Mouse (Mus musculus) forebrain, embryonic 13.5 days (tissue): ENCODE data around the gene Prkcb. TPM values are rescaled to one million over a fixed set of nuclear protein-coding genes. Genes with fewer than 3 reads are reported as not detected.

Experiments
- ATAC-seq: fragments of 200-750 bp; cut with Nextera tagmentation; 2 replicates; pipeline ENCODE4 v1.8.0; 2017
- H3K27ac ChIP-seq: fragments of 300-500 bp; sonication (generic); 2 replicates; pipeline ENCODE4 v1.5.1; 2015; ENCODE audit warnings: inconsistent platforms, mild to moderate bottlenecking, moderate library complexity
- H3K27me3 ChIP-seq: fragments of 300-500 bp; sonication (generic); 2 replicates; pipeline ENCODE4 v1.6.1; 2015; ENCODE audit warnings: mild to moderate bottlenecking, inconsistent platforms
- H3K36me3 ChIP-seq: fragments of 300-500 bp; sonication (generic); 2 replicates; pipeline ENCODE4 v1.6.1; 2015; ENCODE audit warnings: mild to moderate bottlenecking, inconsistent platforms; ENCODE audit not compliant: poor library complexity, severe bottlenecking
- H3K4me1 ChIP-seq: fragments of 300-500 bp; sonication (generic); 2 replicates; pipeline ENCODE4 v1.6.1; 2015; ENCODE audit warnings: inconsistent platforms
- H3K4me2 ChIP-seq: fragments of 300-500 bp; sonication (generic); 2 replicates; pipeline ENCODE4 v1.6.1; 2015; ENCODE audit warnings: inconsistent platforms, mild to moderate bottlenecking, moderate library complexity
- H3K4me3 ChIP-seq: fragments of 300-500 bp; sonication (generic); 2 replicates; pipeline ENCODE4 v1.5.1; 2015; ENCODE audit warnings: mild to moderate bottlenecking, inconsistent platforms
- H3K9ac ChIP-seq: fragments of 300-500 bp; sonication (generic); 2 replicates; pipeline ENCODE4 v1.6.1; 2015; ENCODE audit warnings: mild to moderate bottlenecking, inconsistent platforms
- H3K9me3 ChIP-seq: fragments of 300-500 bp; sonication (generic); replicated peaks from 2 replicates; pipeline ENCODE4 v1.6.1; 2016; ENCODE audit warnings: inconsistent platforms
- WGBS: fragments of 180-500 bp; shearing (Covaris S2); methylation state at CpG from one replicate; pipeline ENCODE4 v1.1.7; 2015; 5-methylcytosine and 5-hydroxymethylcytosine counted together
- polyA plus RNA-seq: library from polyadenylated mRNA; unstranded; fragments of >200 nt; fragmentation: Nextera tagmentation; extraction: Ambion mirVana; gene quantifications from 2 replicates; pipeline ENCODE4 v1.2.1, GENCODE M21; 2015

The Prkcb gene
- polyA plus RNA-seq, 1 experiment from 2014 or later = 27.4 TPM

DNA sequence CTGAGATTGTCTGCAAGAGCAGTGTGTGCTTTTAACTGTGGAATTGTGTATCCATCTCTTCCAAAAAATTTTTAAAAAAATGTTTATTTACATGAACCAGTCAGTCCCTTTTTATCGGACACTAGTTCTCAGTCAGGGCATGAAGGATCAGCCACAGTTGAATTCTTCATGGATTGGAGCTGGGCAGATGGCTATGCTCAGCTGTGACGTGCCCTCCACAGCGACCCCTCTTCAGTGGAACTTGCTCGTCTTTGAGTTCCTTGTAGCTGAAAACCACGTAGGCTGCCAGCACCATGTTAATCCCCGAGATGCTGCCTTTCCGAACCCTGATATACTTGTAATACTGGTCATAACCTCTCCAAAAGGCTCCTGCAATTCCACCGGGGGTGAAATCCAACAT is 195.4 kb downstream of the Prkcb start:
- 84% methylated on average over 8 of the region's 8 CpGs for whole genome bisulfite sequencing
- ATAC-seq = no peak
- peaks cover 18% of the 10 kb centered on the region for H3K4me1 ChIP-seq
- no peak overlapping the region for H3K9ac ChIP-seq
- no peaks in the 10 kb centered on the region for H3K27me3 ChIP-seq
- H3K9me3 ChIP-seq = no peaks in the 10 kb centered on the region
- no peaks in the 10 kb centered on the region for H3K36me3 ChIP-seq
- no peak overlapping the region for H3K4me3 ChIP-seq
- H3K4me2 ChIP-seq = no peak overlapping the region
- H3K27ac ChIP-seq = no peak overlapping the region

DNA sequence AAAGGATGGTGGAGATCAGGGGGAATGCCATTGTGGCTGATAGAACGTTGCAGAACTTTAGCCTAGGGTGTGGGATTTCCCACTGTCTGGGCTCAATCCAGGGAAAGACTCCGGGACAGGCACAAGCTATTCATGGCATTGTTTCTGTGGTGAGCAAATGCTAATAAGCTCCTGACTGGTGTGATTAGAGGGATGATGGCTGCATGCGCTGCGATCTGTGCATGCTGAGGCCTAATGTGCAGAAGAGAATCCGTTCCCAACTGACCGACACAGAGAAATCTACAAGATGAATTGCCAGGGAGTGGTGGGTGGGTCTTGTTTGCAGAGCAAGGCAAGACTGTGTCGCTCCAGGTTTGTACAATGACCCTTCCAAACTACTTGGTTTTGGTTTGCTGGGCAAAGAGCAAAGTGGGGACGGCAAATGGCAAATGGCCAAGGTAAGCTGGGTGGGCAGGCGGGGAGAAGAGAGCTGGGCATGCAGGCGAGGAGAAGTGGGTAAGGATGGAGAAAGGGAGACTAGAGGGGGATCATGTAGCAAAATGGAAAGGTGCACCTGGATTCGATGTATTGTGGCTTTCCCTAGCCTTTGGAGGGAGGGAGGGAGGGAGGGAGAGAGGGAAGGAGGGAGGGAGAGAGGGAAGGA is 199.5 kb downstream of the Prkcb start:
- H3K9ac ChIP-seq = no peak overlapping the region
- H3K36me3 ChIP-seq = no peaks in the 10 kb centered on the region
- peak overlapping the region; percentile 34 for H3K4me2 ChIP-seq
- H3K4me3 ChIP-seq = no peak overlapping the region
- peaks cover 17% of the 10 kb centered on the region for H3K4me1 ChIP-seq
- WGBS = 20% methylated on average over 11 of the region's 11 CpGs
- H3K9me3 ChIP-seq = no peaks in the 10 kb centered on the region
- H3K27ac ChIP-seq = peak overlapping the region; percentile 31
- no peaks in the 10 kb centered on the region for H3K27me3 ChIP-seq
- ATAC-seq = peak; percentile 70

DNA sequence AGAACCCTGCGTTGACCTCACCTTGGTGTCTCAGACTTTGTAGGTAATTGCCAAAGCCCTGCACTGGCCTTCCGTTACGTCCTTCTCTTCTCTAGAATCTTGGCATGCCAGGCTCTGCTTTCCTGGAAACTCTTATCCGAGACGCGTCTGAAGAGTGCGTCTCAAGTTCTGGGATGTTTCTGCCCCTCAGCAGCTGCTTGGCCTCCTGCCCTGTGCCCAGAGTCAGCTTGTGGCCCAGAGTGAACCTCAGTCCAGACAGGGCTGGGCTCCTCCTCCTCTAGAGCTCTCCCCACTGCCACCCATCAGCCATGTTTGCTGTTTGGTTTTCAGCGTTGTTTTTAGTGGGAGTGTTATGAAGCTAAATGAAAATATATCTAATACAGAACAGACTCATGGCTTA is 203.5 kb downstream of the Prkcb start:
- no peak for ATAC-seq
- no peak overlapping the region for H3K27ac ChIP-seq
- no peaks in the 10 kb centered on the region for H3K9me3 ChIP-seq
- no peaks in the 10 kb centered on the region for H3K36me3 ChIP-seq
- H3K4me2 ChIP-seq = no peak overlapping the region
- peaks cover 17% of the 10 kb centered on the region for H3K4me1 ChIP-seq
- no peak overlapping the region for H3K9ac ChIP-seq
- no peaks in the 10 kb centered on the region for H3K27me3 ChIP-seq
- 95% methylated on average over 8 of the region's 8 CpGs for WGBS
- no peak overlapping the region for H3K4me3 ChIP-seq

DNA sequence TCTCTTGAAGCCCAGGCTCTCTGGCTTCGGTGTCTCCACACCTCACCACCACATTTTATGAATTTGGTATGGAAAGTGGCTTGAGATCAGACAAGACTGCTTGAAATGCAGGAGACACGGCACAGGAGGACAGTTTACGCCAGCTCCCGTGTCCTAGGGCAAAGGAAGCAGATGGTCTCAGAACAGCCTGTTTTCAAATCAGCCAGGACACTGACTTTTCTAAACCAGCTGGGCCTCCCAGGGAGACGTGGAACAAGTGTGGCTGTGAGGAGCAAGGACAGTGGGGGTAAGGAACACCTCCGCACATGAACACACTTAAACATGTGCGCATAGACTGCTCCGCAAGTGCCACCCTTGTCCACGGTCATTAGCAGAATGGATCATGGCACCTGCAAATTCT is 204.4 kb downstream of the Prkcb start:
- H3K4me1 ChIP-seq = peaks cover 10% of the 10 kb centered on the region
- H3K9me3 ChIP-seq = no peaks in the 10 kb centered on the region
- no peak overlapping the region for H3K4me3 ChIP-seq
- no peak overlapping the region for H3K4me2 ChIP-seq
- H3K27ac ChIP-seq = no peak overlapping the region
- 85% methylated on average over 9 of the region's 9 CpGs for WGBS
- H3K9ac ChIP-seq = no peak overlapping the region
- no peaks in the 10 kb centered on the region for H3K36me3 ChIP-seq
- no peaks in the 10 kb centered on the region for H3K27me3 ChIP-seq
- ATAC-seq = no peak

DNA sequence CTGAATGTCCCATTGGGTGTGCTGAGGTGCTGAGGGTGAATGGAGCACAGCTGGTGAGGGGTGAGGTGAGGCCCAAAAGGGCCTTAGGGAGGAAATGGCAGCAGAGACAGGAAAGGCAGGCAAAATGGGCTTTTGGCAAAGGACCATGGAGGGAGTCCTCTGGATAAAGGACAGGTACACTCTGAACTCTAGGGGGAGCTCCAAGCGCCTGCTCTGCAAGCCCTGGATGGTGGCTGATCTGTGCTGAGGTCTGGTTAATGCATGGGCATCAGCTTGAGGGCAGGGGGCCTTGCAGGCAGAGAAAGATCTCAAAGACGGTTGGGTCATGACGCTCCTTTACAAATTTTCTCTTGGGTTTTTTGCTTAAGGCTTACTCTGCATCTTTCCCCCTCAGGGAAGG is 205.5 kb downstream of the Prkcb start:
- no peaks in the 10 kb centered on the region for H3K36me3 ChIP-seq
- 22% methylated on average over 3 of the region's 3 CpGs for WGBS
- no peak overlapping the region for H3K27ac ChIP-seq
- H3K9ac ChIP-seq = no peak overlapping the region
- H3K4me2 ChIP-seq = no peak overlapping the region
- H3K4me3 ChIP-seq = no peak overlapping the region
- H3K9me3 ChIP-seq = no peaks in the 10 kb centered on the region
- peak; percentile 83 for ATAC-seq
- no peaks in the 10 kb centered on the region for H3K27me3 ChIP-seq
- H3K4me1 ChIP-seq = peaks cover 2% of the 10 kb centered on the region; the same call in 1 of the 2 replicates

DNA sequence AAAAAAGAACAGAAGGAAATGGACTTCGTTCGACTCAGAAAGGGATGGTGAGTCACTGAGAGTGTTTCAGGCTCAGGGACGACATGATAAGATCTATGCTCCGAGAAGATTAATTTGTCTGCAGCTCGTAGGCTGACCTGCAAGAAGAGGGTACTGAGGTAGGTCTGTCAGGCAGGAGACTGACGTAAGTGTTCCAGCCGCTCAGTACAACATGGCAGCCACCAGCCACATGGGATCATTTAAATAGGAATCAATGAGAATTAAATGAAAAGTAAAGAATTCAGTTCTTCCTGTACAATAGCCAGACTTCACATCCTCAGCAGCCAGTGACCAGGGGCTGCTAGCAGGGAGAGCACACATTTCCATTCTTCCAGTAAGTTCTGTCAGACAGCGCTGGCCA is 209.0 kb downstream of the Prkcb start:
- Histone ChIP-seq H3K9ac (no peak overlapping the region), H3K4me1 (peaks cover 10% of the 10 kb centered on the region; the same call in 1 of the 2 replicates)
- WGBS = 80% methylated on average over 8 of the region's 8 CpGs

DNA sequence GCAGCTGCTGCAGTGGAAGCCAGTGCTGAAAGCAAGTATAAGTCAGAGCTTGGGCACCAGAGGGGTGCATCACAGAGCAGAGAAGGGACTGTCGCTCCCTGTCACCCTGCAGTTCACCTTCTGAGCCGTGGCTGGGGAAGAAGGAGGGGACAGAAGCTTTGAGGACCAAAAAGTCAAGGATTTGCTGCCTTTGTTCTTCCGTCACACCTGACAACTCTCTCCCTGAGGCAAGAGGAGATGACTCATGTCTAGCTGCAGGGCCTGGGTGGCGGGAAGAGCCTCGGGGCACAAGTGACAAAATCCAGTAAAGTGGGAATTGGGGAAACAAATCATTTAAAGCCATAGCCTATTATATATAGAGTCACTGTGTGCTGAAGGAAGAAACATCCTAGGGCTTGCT is 209.9 kb downstream of the Prkcb start:
- H3K9me3 ChIP-seq = no peaks in the 10 kb centered on the region
- no peak overlapping the region for H3K4me2 ChIP-seq
- peaks cover 10% of the 10 kb centered on the region; the same call in 1 of the 2 replicates for H3K4me1 ChIP-seq
- H3K9ac ChIP-seq = no peak overlapping the region
- no peak overlapping the region for H3K4me3 ChIP-seq
- ATAC-seq = no peak
- WGBS = 50% methylated on average over 5 of the region's 5 CpGs
- H3K36me3 ChIP-seq = no peaks in the 10 kb centered on the region
- H3K27ac ChIP-seq = no peak overlapping the region
- H3K27me3 ChIP-seq = no peaks in the 10 kb centered on the region

More for the DNA sequence above, 209.0 kb downstream of the Prkcb start:
- Histone ChIP-seq H3K36me3 (no peaks in the 10 kb centered on the region), H3K4me2 (no peak overlapping the region), H3K4me3 (no peak overlapping the region), H3K27ac (no peak overlapping the region), H3K9me3 (no peaks in the 10 kb centered on the region), H3K27me3 (no peaks in the 10 kb centered on the region)
- ATAC-seq = no peak

DNA sequence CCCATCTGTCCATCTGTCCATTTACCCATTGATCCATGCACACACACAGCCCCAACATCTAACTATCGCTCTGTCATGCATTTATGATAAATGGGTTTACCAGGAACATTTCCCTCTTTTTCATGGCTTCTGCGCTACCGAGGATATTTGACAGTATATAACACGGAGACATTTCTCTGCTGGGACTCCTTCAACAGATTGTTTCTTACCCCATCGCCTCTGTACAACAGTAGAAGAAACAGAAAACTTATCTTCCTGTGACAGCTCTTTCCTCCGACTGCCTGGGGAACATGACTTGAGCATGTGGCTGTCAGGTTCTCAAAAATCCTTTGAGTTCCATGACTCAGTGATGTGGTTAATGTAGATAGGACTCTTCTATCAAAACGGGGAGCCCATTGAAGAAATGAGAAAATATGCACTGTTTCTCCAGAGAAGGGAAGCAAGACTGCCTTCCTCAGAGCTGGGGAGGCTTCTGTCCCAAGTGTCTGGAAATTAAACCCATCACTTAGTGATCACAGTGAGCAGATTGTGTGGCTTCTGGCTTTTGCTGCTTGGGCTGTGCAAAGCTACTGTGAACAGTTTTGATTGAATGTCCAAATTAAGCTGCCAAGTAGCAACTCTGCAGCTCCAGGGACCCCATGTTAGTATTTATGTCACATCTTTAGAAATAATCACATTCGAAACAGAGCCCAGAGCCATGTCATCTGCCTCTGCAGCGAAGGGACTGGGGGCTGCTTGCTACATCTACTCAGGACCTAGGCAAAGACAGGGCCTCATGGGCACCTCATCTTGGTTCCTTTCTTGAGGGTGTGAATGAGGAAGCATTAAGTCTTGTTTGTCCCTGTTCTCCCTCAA is 211.4 kb downstream of the Prkcb start:
- ATAC-seq = peak; percentile 21; the same call in 1 of the 2 replicates
- no peaks in the 10 kb centered on the region for H3K36me3 ChIP-seq
- no peaks in the 10 kb centered on the region for H3K9me3 ChIP-seq
- WGBS = 85% methylated on average over 9 of the region's 9 CpGs
- no peak overlapping the region for H3K9ac ChIP-seq
- H3K27ac ChIP-seq = peak overlapping the region; percentile 8; the same call in 1 of the 2 replicates
- no peak overlapping the region for H3K4me3 ChIP-seq
- H3K4me2 ChIP-seq = no peak overlapping the region
- no peaks in the 10 kb centered on the region for H3K27me3 ChIP-seq
- peaks cover 10% of the 10 kb centered on the region; the same call in 1 of the 2 replicates for H3K4me1 ChIP-seq

DNA sequence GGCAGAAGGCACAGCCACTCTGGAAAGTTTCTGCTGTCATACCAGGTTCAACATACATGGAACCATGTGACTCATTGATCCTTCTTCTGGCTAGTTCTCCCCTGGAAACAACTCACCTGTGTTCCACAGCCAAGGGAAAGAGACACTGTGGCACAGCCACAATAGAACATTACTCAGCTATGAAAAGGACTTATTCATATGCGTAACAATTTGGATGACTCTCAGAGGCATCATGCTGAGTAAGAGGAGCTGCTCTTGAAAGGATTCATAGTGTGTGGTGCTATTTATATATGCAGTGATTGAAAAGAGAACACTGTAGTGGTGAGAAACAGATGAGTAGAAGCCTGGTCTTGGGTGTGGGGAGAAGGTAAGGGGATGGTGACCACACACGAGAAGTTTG is 217.9 kb downstream of the Prkcb start:
- no peaks in the 10 kb centered on the region for H3K27me3 ChIP-seq
- no peak overlapping the region for H3K9ac ChIP-seq
- H3K4me2 ChIP-seq = no peak overlapping the region
- H3K4me3 ChIP-seq = no peak overlapping the region
- 84% methylated on average over 2 of the region's 2 CpGs for WGBS
- ATAC-seq = no peak
- no peaks in the 10 kb centered on the region for H3K4me1 ChIP-seq
- no peaks in the 10 kb centered on the region for H3K36me3 ChIP-seq
- H3K9me3 ChIP-seq = no peaks in the 10 kb centered on the region
- H3K27ac ChIP-seq = no peak overlapping the region

DNA sequence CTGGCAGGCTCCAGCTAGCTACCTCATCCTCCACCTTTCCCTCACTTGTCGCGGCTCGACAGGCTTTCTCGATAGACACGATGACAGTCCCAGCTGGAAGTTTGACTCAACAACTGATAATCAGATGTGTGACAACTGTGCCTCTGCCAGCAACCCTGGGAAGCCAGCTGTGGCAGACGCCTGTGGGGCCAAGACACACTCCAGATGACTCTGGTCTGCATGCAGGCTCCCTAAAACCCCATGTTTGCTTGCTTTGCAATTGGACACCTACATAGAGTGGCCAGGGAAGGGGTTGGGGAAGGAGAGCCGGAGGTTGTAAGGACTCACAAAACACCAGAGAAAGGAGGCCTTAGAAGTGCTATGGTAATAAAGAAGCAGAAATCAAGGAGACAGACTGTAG is 221.4 kb downstream of the Prkcb start:
- Histone ChIP-seq H3K27ac (no peak overlapping the region), H3K4me3 (no peak overlapping the region), H3K36me3 (no peaks in the 10 kb centered on the region), H3K9ac (no peak overlapping the region), H3K27me3 (no peaks in the 10 kb centered on the region), H3K4me1 (no peaks in the 10 kb centered on the region), H3K4me2 (no peak overlapping the region), H3K9me3 (no peaks in the 10 kb centered on the region)
- 80% methylated on average over 7 of the region's 7 CpGs for WGBS
- no peak for ATAC-seq

DNA sequence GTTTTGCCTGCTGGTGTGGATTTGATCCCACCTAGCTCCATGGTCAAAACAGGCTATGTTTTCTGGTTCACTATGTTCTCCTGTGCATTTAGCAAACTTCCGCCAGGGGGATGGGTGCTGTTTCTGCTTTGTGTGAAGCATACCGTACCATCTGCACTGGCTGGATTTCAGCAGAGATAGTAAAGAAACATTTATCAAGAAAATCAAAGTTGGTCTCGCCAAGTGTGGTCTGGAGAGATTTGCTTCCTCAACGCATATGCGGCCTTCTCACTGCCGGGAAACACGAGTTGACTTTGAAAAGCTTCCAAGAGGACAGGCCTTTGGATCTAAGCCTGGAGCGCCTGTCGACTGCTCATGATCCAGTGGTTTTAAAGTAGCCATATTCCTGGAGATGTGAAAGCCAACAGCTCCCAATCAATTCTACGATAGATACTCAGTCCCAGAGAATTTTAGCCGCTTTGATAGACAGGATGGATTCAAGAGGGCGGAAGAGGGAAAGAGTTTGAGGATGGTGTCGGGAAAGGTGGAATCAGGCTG is 223.9 kb downstream of the Prkcb start:
- Histone ChIP-seq H3K4me3 (no peak overlapping the region), H3K27ac (no peak overlapping the region), H3K4me1 (no peaks in the 10 kb centered on the region), H3K9ac (no peak overlapping the region), H3K36me3 (no peaks in the 10 kb centered on the region), H3K9me3 (no peaks in the 10 kb centered on the region), H3K27me3 (no peaks in the 10 kb centered on the region), H3K4me2 (no peak overlapping the region)
- ATAC-seq = no peak
- WGBS = 91% methylated on average over 13 of the region's 13 CpGs
